Mouse (Mus musculus) frontal cortex, postnatal 14 days (tissue): ENCODE data around the gene Osbp.

Experiments used
- DNase-seq, 2 experiments: peaks; one replicate each; pipeline ENCODE4 v3.0.0; 2022; ENCODE audit warnings: low spot score in 2 of 2

The Osbp gene

GRCm38 (mm10) chr19:11987841-11988240, 22.1 kb downstream of the Osbp start:
- no peak for DNase-seq

DNA sequence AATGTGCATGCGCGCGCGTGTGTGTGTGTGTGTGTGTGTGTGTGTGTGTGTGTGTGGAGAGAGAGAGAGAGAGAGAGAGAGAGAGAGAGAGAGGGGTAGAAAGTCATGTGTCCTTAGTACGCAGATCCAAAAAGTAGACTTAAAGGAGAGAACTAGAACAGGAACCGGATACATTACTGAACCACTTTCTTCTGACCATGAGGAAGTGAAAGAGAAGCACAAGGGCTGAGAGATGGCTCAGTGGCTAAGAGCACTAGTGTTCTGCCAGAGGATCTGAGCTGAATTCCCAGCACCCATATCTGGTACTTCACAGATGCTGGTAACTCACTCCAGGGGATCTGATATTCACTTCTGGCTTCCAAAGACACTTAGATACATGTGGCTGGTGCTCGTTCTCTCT, 23.6 kb downstream of the Osbp start:
- DNase-seq = no peak

DNA sequence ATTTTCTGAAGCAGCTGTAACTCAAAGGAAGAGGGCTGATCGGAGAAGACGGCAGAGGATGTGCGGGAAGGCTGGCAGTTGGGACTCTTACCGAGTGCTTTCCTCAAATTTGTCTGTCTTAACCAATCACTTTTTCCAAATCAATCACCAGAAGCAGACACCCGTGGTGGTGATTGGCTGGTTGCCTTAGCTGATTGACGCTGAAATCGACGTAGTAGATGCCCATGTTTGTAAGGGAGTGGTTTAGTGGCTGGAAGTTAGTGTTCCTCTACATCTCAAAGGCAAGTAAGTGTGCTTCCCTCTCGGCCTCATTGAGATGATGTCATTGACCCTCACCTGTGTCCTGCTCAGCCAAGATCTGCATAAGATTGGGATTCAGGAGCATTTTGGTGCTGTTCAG, 26.3 kb downstream of the Osbp start:
- DNase-seq = no peak

GRCm38 (mm10) chr19:11992441-11993029, 26.8 kb downstream of the Osbp start:
- DNase-seq = no peak

GRCm38 (mm10) chr19:11994703-11995431, 29.1 kb downstream of the Osbp start:
- no peak for DNase-seq

DNA sequence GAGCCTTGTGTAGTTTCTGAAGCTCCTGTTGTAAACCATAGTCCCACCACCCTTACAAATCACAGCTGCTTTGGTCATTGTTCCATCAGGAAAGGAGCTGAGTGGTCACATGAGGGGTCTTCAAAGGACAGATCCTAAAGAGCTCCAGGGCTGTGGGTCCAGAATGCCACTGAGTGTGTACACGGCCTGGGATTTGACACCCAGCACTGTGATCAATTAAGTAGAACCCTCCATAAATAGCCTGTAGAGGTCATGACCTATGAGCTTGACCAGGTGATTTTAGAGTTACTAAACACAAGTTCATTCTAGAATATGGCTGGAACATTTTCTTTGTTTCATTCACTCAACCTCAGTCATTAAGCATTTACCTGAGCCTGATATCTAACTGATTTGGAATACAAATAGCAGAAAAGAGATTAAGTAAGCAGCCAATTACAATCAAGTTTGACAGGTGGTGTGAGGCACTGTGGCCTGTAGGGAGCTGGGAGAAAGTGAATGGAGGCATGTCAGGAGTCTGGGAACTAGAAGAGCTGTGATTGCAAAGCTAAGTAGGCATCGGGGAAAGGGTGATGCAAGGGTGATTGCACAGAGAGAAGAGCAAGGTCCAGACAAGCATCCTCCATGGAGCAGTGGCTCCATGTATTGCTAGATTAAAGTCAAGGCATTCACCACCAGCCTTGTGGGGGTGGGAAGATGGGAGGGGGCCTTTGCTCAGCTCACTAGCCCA, 30.1 kb downstream of the Osbp start:
- DNase-seq = no peak

- DNase-seq = no peak
Observed at GRCm38 (mm10) chr19:12001686-12002085, 35.9 kb downstream of the Osbp start.

GRCm38 (mm10) chr19:12002125-12002524, 36.4 kb downstream of the Osbp start:
- peak; percentile 46 to 52 for DNase-seq

- no peak for DNase-seq
Observed at GRCm38 (mm10) chr19:12002791-12003190, 37.0 kb downstream of the Osbp start.

GRCm38 (mm10) chr19:12003568-12003967, 37.8 kb downstream of the Osbp start:
- DNase-seq = no peak

DNA sequence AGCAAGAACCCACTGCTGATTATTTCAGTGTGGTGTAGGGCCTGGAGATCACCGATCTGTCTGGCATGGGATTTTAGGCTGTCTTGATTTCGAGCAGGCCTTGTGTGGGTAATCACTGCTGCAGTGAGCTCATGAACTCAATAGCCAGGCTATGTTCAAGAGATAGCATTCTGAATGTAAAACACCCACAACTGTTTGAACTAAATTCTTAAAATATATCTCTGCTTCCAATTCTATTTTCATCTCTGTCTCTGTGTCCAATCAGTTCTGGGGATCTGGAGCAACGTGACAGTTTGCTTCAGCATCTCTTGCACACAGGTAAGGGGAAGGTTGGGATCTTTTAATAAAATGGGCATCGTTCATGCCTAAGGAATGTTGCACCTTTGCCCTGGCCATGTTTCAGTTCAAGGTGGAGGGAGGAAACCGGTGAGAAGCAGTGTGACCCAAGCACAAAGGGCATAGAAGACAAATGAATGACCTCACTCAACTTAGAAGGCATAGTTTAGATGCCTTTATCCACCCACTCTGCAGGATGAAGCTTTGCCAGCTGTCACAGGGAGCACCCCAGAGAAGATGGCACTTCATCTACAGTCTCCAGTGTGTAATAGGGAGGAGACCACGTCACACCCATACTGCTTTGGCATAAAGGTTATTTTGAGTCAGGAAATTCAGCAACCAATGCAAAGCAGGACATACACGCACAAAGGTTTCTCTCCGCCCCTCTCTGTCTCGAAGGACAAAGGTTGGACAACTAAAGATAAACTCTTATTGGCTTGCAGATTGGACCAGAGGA, 38.7 kb downstream of the Osbp start:
- no peak for DNase-seq

- DNase-seq = peak; percentile 78 to 91
Observed at GRCm38 (mm10) chr19:12005376-12006360, 39.9 kb downstream of the Osbp start.

DNA sequence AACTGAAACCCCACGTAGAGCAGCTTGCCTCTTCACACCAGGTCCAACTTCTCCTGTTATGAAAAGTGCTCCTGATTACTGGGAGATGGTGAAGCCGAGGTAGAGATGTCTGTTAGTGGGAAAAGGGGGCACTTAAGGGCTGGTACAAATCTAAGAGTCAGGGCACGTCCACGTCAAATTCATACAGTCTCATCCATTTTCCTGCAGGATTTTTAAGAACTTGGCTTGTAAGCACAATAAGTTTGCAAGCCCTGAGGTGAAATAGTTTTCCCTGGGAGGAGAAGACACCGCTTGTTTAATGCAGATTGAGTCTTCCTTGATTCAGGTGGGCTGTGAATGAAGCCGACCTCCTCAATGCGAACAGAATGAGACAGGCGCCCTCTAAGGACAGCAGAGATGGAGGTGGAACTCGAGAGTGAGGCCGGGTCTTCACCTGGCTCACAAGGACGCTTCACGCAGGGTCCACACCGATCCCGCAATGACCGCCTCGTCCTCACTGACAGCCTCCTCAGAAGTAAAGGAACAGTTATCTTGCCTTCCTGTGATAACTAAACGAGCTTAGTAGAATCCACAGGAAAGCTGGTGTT, 40.7 kb downstream of the Osbp start:
- no peak for DNase-seq

GRCm38 (mm10) chr19:12007105-12007931, 41.6 kb downstream of the Osbp start:
- no peak for DNase-seq

GRCm38 (mm10) chr19:12008410-12009380, 43.0 kb downstream of the Osbp start:
- DNase-seq = no peak

DNA sequence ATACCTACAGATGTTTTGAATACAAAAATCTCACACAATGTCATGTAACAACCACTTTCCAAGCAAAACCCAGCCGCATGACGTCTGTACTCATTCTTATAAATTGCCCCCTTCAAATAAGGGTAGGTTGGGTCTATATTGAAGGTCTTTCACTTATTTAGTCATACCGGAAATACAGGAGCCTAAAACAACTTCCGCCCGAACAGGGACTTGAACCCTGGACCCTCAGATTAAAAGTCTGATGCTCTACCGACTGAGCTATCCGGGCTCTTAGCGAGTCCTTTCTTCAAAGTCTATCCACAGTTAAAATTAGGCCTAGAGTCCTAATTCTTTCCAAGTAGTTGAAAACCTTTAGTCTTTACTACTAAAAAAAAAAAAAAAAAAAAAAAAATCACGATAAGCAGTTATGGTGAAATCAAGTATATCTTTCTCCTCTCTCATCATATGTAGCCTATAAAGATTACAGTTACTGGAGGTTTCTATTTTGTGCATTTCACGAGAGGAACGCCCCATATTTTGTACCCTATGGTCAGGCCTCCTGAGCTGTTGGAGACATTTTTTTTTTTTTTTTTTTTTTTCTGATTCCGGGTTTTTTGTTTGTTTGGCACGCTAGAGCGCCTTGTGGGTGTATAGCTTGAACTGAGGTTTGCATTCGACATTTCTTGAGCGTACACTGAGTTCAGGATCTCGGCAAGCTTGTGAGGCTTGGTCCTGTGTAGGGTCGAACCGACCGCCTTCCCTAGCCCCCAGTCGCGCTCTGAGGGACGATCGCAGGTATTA, 44.0 kb downstream of the Osbp start:
- DNase-seq = peak; percentile 45 to 77

- DNase-seq = peak in 1 of 2 experiments; percentile 32
Observed at GRCm38 (mm10) chr19:12010281-12010771, 44.6 kb downstream of the Osbp start.
